Mouse (Mus musculus) MEL (cell line): ENCODE measurements around the gene Pdpr. TPM values are rescaled to one million over a fixed set of nuclear protein-coding genes. Genes with fewer than 3 reads are reported as not detected.
A peak's percentile ranks its signal among the peaks of the same experiment; 100 is the strongest.

Source experiments
- DNase-seq: peaks from one replicate; pipeline ENCODE4 v3.0.0; 2011; ENCODE audit warnings: low read depth, low spot score
- H3K27ac ChIP-seq: 2 replicates; pipeline ENCODE4 v1.5.1; 2012; ENCODE audit warnings: low read depth, mild to moderate bottlenecking, control low read depth, low read length, moderate library complexity; ENCODE audit not compliant: control insufficient read depth
- H3K27me3 ChIP-seq, 2 experiments: fragments of 150-350 bp in 1 of 2; sonication (generic) in 1 of 2; 2 replicates each; pipeline ENCODE4 v1.6.1; 2012; ENCODE audit warnings: low read length in 2 of 2, mild to moderate bottlenecking in 2 of 2, improper control_type of control experiment in 1 of 2, moderate library complexity in 1 of 2; ENCODE audit not compliant: insufficient read depth in 2 of 2, control insufficient read depth in 1 of 2
- H3K36me3 ChIP-seq, 2 experiments: 2 replicates each; pipeline ENCODE4 v1.6.1; 2012 to 2014; ENCODE audit warnings: low read length in 2 of 2, improper control_type of control experiment in 1 of 2, inconsistent platforms in 1 of 2, mild to moderate bottlenecking in 1 of 2; ENCODE audit not compliant: insufficient read depth in 2 of 2, control insufficient read depth in 1 of 2
- H3K4me1 ChIP-seq, 2 experiments: fragments of 150-350 bp in 1 of 2; sonication (generic) in 1 of 2; 2 replicates each; pipeline ENCODE4 v1.6.1; 2012; ENCODE audit warnings: low read length in 2 of 2, improper control_type of control experiment in 1 of 2, mild to moderate bottlenecking in 1 of 2; ENCODE audit not compliant: insufficient read depth in 2 of 2, control insufficient read depth in 1 of 2
- H3K4me3 ChIP-seq, 2 experiments: fragments of 150-350 bp in 1 of 2; sonication (generic) in 1 of 2; 2 replicates each; pipeline ENCODE4 v1.5.1; 2012; ENCODE audit warnings: low read depth in 2 of 2, low read length in 2 of 2, mild to moderate bottlenecking in 2 of 2, moderate library complexity in 2 of 2, control low read depth in 1 of 2, improper control_type of control experiment in 1 of 2; ENCODE audit not compliant: control insufficient read depth in 1 of 2, insufficient read depth in 1 of 2
- H3K79me2 ChIP-seq: 2 replicates; pipeline ENCODE4 v1.6.1; 2012; ENCODE audit warnings: mild to moderate bottlenecking, low read length, moderate library complexity; ENCODE audit not compliant: control insufficient read depth, poor library complexity, insufficient read depth
- H3K9ac ChIP-seq: 2 replicates; pipeline ENCODE4 v1.6.1; 2012; ENCODE audit warnings: low read depth, mild to moderate bottlenecking, control low read depth, low read length, moderate library complexity; ENCODE audit not compliant: control insufficient read depth, poor library complexity, severe bottlenecking
- H3K9me3 ChIP-seq: fragments of 150-350 bp; sonication (generic); replicated peaks from 2 replicates; pipeline ENCODE4 v1.6.1; 2012; ENCODE audit warnings: mild to moderate bottlenecking, low read length, improper control_type of control experiment, moderate library complexity; ENCODE audit not compliant: insufficient read depth
- BHLHE40 ChIP-seq: IDR thresholded peaks from 2 replicates; pipeline ENCODE4 v1.6.1; 2012; ENCODE audit warnings: low read depth, mild to moderate bottlenecking, inconsistent platforms, low read length, improper control_type of control experiment, borderline replicate concordance
- CTCF ChIP-seq, 3 experiments: IDR thresholded peaks in 2 of 3; conservative IDR thresholded peaks in 1 of 3; 2 replicates each; pipeline ENCODE4 v1.5.1; 2011 to 2012; ENCODE audit warnings: low read length in 3 of 3, low read depth in 2 of 3, mild to moderate bottlenecking in 2 of 3, improper control_type of control experiment in 1 of 3, inconsistent platforms in 1 of 3, mixed read lengths in 1 of 3, moderate library complexity in 1 of 3; ENCODE audit not compliant: control insufficient read depth in 1 of 3, insufficient read depth in 1 of 3, poor library complexity in 1 of 3, severe bottlenecking in 1 of 3
- E2F4 ChIP-seq: IDR thresholded peaks from 2 replicates; pipeline ENCODE4 v1.6.1; 2011; ENCODE audit warnings: low read depth, low read length, improper control_type of control experiment, borderline replicate concordance
- ELF1 ChIP-seq: IDR thresholded peaks from 2 replicates; pipeline ENCODE4 v1.6.1; 2014; ENCODE audit warnings: low read depth, mild to moderate bottlenecking, inconsistent platforms, low read length, improper control_type of control experiment, moderate library complexity
- ETS1 ChIP-seq: IDR thresholded peaks from 2 replicates; pipeline ENCODE4 v1.6.1; 2012; ENCODE audit warnings: low read depth, mild to moderate bottlenecking, inconsistent platforms, low read length, improper control_type of control experiment, moderate library complexity
- GABPA ChIP-seq: IDR thresholded peaks from 2 replicates; pipeline ENCODE4 v1.6.1; 2012; ENCODE audit warnings: low read depth, mild to moderate bottlenecking, inconsistent platforms, low read length, improper control_type of control experiment, moderate library complexity
- HCFC1 ChIP-seq: IDR thresholded peaks from 2 replicates; pipeline ENCODE4 v1.6.1; 2012; ENCODE audit warnings: low read depth, mild to moderate bottlenecking, inconsistent platforms, low read length, improper control_type of control experiment, moderate library complexity
- MAX ChIP-seq: IDR thresholded peaks from 2 replicates; pipeline ENCODE4 v1.6.1; 2011; ENCODE audit warnings: low read length, improper control_type of control experiment
- MAZ ChIP-seq: IDR thresholded peaks from 2 replicates; pipeline ENCODE4 v1.6.1; 2012; ENCODE audit warnings: low read depth, mild to moderate bottlenecking, inconsistent platforms, low read length, improper control_type of control experiment
- MXI1 ChIP-seq: IDR thresholded peaks from 2 replicates; pipeline ENCODE4 v1.6.1; 2011; ENCODE audit warnings: mild to moderate bottlenecking, low read depth, low read length, improper control_type of control experiment
- NRF1 ChIP-seq: IDR thresholded peaks from 2 replicates; pipeline ENCODE4 v1.6.1; 2014; ENCODE audit warnings: low read depth, mild to moderate bottlenecking, inconsistent platforms, low read length, improper control_type of control experiment, moderate library complexity; ENCODE audit not compliant: poor library complexity, insufficient read depth, severe bottlenecking
- RAD21 ChIP-seq: IDR thresholded peaks from 2 replicates; pipeline ENCODE4 v1.6.1; 2011; ENCODE audit warnings: mild to moderate bottlenecking, low read depth, low read length, improper control_type of control experiment
- SIN3A ChIP-seq: IDR thresholded peaks from 2 replicates; pipeline ENCODE4 v1.6.1; 2012; ENCODE audit warnings: low read length, improper control_type of control experiment, inconsistent platforms
- USF1 ChIP-seq: IDR thresholded peaks from 2 replicates; pipeline ENCODE4 v1.6.1; 2014; ENCODE audit warnings: low read depth, mild to moderate bottlenecking, inconsistent platforms, low read length, improper control_type of control experiment, moderate library complexity
- ZC3H11A ChIP-seq: IDR thresholded peaks from 2 replicates; pipeline ENCODE4 v1.6.1; 2012; ENCODE audit warnings: low read depth, mild to moderate bottlenecking, inconsistent platforms, low read length, improper control_type of control experiment
- ZNF384 ChIP-seq: IDR thresholded peaks from 2 replicates; pipeline ENCODE4 v1.6.1; 2012; ENCODE audit warnings: low read depth, mild to moderate bottlenecking, inconsistent platforms, low read length, improper control_type of control experiment
- polyA plus RNA-seq, 2 experiments: library from polyadenylated mRNA; stranded (reverse) in 1 of 2; unstranded in 1 of 2; fragments of >175 nt in 1 of 2; fragments of >200 nt in 1 of 2; gene quantifications; 2 replicates each; pipeline versions ENCODE4 v1.2.1 to v1.2.4; 2012; ENCODE audit warnings: low replicate concordance in 2 of 2, low read depth in 1 of 2; ENCODE audit not compliant: insufficient read length in 2 of 2, insufficient read depth in 1 of 2, missing spikeins in 1 of 2
- total RNA-seq: library from RNA; depleted of rRNA; stranded (reverse); fragments of 300-350 nt; gene quantifications from 2 replicates; pipeline ENCODE4 v1.2.3, GENCODE M21; 2012; rRNA removed

Pdpr gene
- total RNA-seq: 13.0 and 13.5 TPM in 2 replicates
- 10 to 100 TPM in 1 of 2 experiments, not detected in 1; 13.4 TPM for polyA plus RNA-seq

DNA sequence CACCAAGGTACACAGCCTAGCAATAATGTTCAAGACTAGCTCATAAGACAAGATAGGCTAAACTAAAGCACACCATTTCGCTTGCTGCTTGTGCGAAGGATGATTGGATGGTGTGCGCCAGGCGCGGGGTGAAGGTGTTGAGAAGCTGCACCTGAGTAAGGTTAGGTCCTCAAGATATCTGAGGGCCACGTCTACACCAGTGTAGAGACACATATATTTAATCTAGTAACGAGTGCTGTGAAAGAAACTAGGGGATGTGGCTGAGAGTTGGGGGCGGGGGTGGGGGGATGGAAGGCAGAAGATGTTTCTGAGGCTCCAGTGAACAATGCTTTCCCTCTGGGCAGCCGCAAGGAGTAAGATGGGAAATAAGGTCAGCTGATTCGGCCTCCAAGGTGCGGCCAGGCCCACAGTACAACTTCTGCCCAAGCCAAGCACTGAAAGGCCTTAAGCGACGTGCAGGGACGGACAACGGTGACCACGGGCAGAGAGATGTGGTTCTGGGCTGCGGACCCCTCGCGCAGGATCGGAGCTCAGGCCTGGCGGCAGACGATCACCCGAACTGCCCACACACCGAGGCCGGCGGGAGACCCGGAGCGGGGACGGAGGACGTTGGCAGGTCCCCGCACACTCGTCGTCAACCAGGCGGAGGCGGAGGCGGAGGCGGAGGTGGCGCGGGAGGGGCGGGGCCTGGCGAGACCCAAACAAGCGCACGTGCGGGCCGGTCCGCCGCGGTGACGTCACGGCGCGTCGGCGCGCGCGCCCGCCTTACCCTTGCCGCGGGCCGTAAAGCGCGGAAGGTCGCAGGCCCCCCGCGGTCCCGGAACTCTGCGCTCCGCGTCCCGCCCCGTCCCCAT, at the start of gene Pdpr:
TSS of gene Pdpr (plus strand) at position 766 of the 854 bp plus-strand sequence.
- Histone ChIP-seq H3K79me2 (peaks cover 11% of the 10 kb centered on the region), H3K4me1 (peaks cover 4 to 8% of the 10 kb centered on the region in 2 experiments), H3K27ac (no peak within 1 kb of the TSS), H3K27me3 (no peaks in the 10 kb centered on the region), H3K4me3 (peak within 1 kb of the TSS; percentile 86 to 97), H3K36me3 (peaks cover 0 to 3% of the 10 kb centered on the region in 2 experiments; a peak in 1 of 4 replicates), H3K9me3 (no peaks in the 10 kb centered on the region), H3K9ac (peak within 1 kb of the TSS; percentile 80)
- TF ChIP-seq MXI1: peak; percentile 86; the same call in 1 of the 2 replicates
- TF ChIP-seq HCFC1: peak; percentile 73
- TF ChIP-seq ETS1: peak; percentile 34; the same call in 1 of the 2 replicates
- TF ChIP-seq BHLHE40: peak; percentile 93
- peak; percentile 91 for TF ChIP-seq MAX
- TF ChIP-seq MAZ: no peak; the same call in 1 of the 2 replicates
- TF ChIP-seq ZC3H11A: no peak
- TF ChIP-seq USF1: peak; percentile 51; the same call in 1 of the 2 replicates
- TF ChIP-seq RAD21: no peak
- TF ChIP-seq SIN3A: peak; percentile 95
- peak; percentile 47; the same call in 1 of the 2 replicates for TF ChIP-seq NRF1
- TF ChIP-seq GABPA: 0 out of 2 replicates have a peak, but pooled peaks have one; percentile 23
- no peak for TF ChIP-seq E2F4
- TF ChIP-seq ELF1: 0 out of 2 replicates have a peak, but pooled peaks have one; percentile 46
- TF ChIP-seq, all 39 proteins: peak for 10
- DNase-seq: peak; percentile 92

DNA sequence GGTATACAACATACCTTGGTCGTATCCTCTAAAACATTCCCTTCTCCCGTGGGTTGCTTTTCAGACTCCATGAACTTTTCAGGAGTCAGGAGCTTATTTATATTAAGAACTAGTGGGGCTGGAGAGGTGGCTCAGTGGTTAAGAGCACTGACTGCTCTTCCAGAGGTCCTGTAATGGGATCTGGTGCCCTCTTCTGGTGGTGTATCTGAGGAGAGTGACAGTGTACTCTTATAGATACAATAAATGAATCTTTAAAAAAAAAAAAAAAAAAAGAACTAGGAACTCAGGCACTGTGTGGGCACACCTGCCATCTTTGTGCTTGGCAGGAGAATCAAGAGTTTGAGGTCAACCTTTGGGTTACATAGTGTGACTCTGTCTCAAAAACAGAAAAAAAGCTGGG, 45.7 kb upstream of the Pdpr start:
- H3K9me3 ChIP-seq: no peaks in the 10 kb centered on the region
- H3K27ac ChIP-seq: no peak overlapping the region
- H3K4me1 ChIP-seq: no peaks in the 10 kb centered on the region
- TF ChIP-seq CTCF (IDR thresholded peaks at IDR 0.05 in 2 of 3, conservative IDR thresholded peaks at IDR 0.05 in 1 of 3; ENCODE audit: control insufficient read depth in 1 of 3, insufficient read depth in 1 of 3, low read depth in 2 of 3, low read length in 3 of 3, poor library complexity in 1 of 3, severe bottlenecking in 1 of 3) (peak in 1 of 3 experiments; percentile 25; a peak in 1 of 6 replicates), USF1 (no peak), ZNF384 (peak; percentile 74)
- DNase-seq: peak; percentile 45
- no peaks in the 10 kb centered on the region for H3K27me3 ChIP-seq
- no peak overlapping the region for H3K4me3 ChIP-seq
- H3K36me3 ChIP-seq: peaks cover 0 to 64% of the 10 kb centered on the region in 2 experiments; a peak in 2 of 4 replicates
- H3K79me2 ChIP-seq: 0 out of 2 replicates have a peak, but pooled peaks cover 3% of the 10 kb centered on the region
- no peak overlapping the region for H3K9ac ChIP-seq
